Mouse (Mus musculus) bone marrow macrophage, adult 2 months (primary cell): ENCODE results near the gene Stat5a.

Experiments
- CTCF ChIP-seq: IDR thresholded peaks from 2 replicates; pipeline ENCODE4 v1.5.1; 2012; ENCODE audit warnings: low read depth, mild to moderate bottlenecking, low read length, moderate library complexity
- POLR2A ChIP-seq: IDR thresholded peaks from 2 replicates; pipeline ENCODE4 v1.6.1; 2012; ENCODE audit warnings: mild to moderate bottlenecking, low read depth, low read length, borderline replicate concordance

DNA sequence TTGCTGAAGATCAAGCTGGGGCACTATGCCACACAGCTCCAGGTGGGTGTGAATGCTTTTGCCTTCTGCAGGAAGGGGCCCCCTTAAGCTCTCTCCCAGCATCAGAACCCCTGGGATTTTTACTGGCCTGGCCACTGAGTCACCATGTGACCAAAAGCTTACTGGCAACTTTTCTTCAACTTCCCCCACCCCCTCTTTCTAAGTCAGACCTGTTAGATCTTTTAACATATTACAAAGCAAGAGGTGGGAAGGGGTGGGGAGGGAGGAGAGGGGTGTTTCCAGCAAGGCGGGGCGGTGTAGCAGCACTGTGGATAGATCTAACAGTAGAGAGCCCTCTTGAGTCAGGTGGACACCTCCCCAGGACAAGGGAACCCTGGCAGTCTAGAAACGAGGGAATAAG, 2.7 kb downstream of the Stat5a start:
- no peak for TF ChIP-seq CTCF
- TF ChIP-seq POLR2A = no peak
